Mouse (Mus musculus): ENCODE data around the gene Samd5. TPM values are rescaled to one million over a fixed set of nuclear protein-coding genes. Genes with fewer than 3 reads are reported as not detected.

The Samd5 gene
- polyA plus RNA-seq, 1 experiment: 1.5 TPM

DNA sequence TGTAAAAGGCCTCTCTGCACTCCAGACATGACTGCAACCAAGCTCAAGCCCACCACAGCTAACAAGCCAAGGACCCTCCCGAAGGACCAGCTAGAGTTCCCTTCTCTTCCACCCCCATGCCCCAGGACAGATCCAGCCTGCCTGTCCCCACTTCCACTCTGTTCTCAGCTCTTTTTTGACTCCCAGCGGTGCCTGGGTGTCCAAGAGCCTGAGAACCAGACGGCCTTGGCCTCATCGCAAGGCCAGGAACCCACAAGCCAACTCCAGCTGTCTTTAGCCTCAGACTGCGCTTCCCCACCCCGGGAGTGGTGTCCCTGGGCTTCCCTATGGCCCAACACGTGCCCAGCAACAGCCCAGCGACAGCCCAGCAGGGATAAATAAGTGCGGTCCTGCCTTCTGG, 23.1 kb upstream of the Samd5 start:
- 87% methylated on average over 9 of the region's 9 CpGs for WGBS
- TF ChIP-seq CTCF (IDR thresholded peaks at IDR 0.05; ENCODE audit: extremely low read depth, insufficient read length, insufficient replicate concordance, low read depth, low read length) (no peak), POLR2A (IDR thresholded peaks at IDR 0.05; ENCODE audit: low read depth, low read length) (no peak)
- H3K27me3 ChIP-seq (ENCODE audit: control insufficient read depth, insufficient read depth, low read length): no peaks in the 10 kb centered on the region
- H3K4me3 ChIP-seq (ENCODE audit: low read depth, low read length): no peak overlapping the region
- H3K36me3 ChIP-seq (ENCODE audit: control insufficient read depth, insufficient read depth, low read length): no peaks in the 10 kb centered on the region
- no peak overlapping the region for H3K27ac ChIP-seq (ENCODE audit: insufficient read depth, low read depth, low read length)
- H3K4me1 ChIP-seq (ENCODE audit: control insufficient read depth, insufficient read depth, insufficient read length, low read length): no peaks in the 10 kb centered on the region

DNA sequence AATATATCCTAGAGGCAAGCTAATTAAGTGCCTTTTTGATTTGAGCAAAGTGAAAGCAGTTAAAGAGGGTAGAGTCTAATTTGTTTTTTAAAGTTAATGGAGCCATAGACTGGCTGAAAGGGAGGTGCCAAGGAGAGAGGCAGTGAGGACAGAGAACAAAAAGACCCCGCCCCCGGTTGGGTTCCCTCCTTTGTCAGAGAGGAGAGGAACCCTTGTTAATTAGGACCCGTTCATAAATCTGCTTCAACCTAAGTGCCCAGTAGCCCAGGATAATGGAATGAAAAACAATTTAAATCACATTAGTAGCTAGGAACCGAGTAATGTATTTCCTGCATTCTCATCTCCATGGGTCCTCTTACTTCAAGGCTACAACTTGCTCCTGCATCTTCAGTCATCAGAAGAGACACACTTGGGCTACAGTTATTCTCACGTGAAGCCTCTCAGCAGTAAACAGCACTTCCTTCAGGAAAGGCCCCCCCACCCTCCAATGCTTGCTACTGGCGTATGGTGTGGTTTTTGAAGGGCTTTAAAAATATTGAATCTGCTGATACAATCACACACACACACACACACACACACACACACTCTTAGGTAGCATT, 21.6 kb upstream of the Samd5 start:
- Histone ChIP-seq H3K4me1 (ENCODE audit: control insufficient read depth, insufficient read depth, insufficient read length, low read length) (no peaks in the 10 kb centered on the region), H3K27ac (ENCODE audit: insufficient read depth, low read depth, low read length) (no peak overlapping the region), H3K4me3 (ENCODE audit: low read depth, low read length) (no peak overlapping the region), H3K36me3 (ENCODE audit: control insufficient read depth, insufficient read depth, low read length) (no peaks in the 10 kb centered on the region), H3K27me3 (ENCODE audit: control insufficient read depth, insufficient read depth, low read length) (no peaks in the 10 kb centered on the region)
- TF ChIP-seq POLR2A (IDR thresholded peaks at IDR 0.05; ENCODE audit: low read depth, low read length): no peak
- no peak for TF ChIP-seq CTCF (IDR thresholded peaks at IDR 0.05; ENCODE audit: extremely low read depth, insufficient read length, insufficient replicate concordance, low read depth, low read length)
- WGBS: 63% methylated on average over 6 of the region's 6 CpGs

DNA sequence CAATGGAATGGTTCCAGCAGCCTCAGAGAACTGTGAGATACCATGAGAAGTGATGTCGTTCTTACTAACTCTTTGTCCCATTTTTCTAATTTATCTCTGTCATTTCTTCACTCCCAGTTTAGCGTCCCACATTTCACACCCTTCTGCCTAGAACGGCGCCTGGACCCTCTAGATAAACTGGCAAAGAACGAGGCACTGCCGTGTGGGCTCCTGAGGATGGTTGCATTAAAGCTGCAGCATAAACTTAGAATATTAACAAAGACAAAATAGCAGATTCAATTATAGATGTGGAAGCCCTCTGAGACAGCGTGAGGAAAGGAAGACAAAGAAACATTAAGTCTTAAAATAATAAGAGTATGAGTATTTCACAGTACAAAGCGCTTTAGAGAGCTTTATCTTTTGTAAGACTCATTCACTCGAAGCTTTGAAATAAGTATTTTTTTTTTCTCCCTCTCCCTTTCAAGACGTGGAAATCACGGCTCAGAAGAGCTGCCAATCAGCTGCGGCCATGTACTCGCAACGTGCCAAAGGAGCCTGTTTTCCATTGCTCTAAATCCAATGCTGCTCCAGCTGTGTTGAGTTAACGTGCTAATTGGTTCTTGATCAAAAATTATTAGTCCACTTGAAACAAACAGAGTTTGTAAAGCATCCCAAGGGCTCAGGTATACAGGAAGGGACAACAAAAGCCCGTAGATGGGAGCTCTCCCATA, 19.1 kb upstream of the Samd5 start:
- WGBS: 78% methylated on average over 16 of the region's 16 CpGs
- TF ChIP-seq CTCF (IDR thresholded peaks at IDR 0.05; ENCODE audit: extremely low read depth, insufficient read length, insufficient replicate concordance, low read depth, low read length) (no peak), POLR2A (IDR thresholded peaks at IDR 0.05; ENCODE audit: low read depth, low read length) (no peak)
- no peak overlapping the region for H3K4me3 ChIP-seq (ENCODE audit: low read depth, low read length)

DNA sequence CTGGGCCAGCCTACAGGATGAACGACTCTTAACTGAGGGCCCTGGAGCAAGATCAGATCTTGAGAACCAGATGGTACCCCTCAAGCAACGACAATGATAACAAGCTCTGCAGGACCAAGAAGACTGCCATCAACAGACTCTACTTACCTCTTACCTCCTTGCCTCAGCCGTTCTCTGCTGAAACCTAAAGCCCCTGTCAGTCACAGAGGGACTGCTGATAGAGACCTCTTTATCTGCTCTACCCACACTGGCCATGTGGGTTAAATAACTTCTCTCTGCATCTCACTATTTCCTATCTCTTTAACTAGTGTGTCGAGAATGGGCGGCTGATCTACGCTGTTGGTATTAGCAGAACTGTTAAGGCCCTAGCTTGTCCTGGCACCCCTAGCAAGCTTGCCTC, 5.9 kb upstream of the Samd5 start:
- H3K4me1 ChIP-seq (ENCODE audit: control insufficient read depth, insufficient read depth, insufficient read length, low read length): no peaks in the 10 kb centered on the region
- no peaks in the 10 kb centered on the region for H3K27me3 ChIP-seq (ENCODE audit: control insufficient read depth, insufficient read depth, low read length)
- no peak overlapping the region for H3K27ac ChIP-seq (ENCODE audit: insufficient read depth, low read depth, low read length)
- no peaks in the 10 kb centered on the region for H3K36me3 ChIP-seq (ENCODE audit: control insufficient read depth, insufficient read depth, low read length)
- 83% methylated on average over 6 of the region's 6 CpGs for WGBS
- TF ChIP-seq CTCF (IDR thresholded peaks at IDR 0.05; ENCODE audit: extremely low read depth, insufficient read length, insufficient replicate concordance, low read depth, low read length): no peak
- no peak for TF ChIP-seq POLR2A (IDR thresholded peaks at IDR 0.05; ENCODE audit: low read depth, low read length)
- no peak overlapping the region for H3K4me3 ChIP-seq (ENCODE audit: low read depth, low read length)

More for the DNA sequence above, 19.1 kb upstream of the Samd5 start:
- H3K27me3 ChIP-seq (ENCODE audit: control insufficient read depth, insufficient read depth, low read length): no peaks in the 10 kb centered on the region
- H3K27ac ChIP-seq (ENCODE audit: insufficient read depth, low read depth, low read length): no peak overlapping the region
- H3K4me1 ChIP-seq (ENCODE audit: control insufficient read depth, insufficient read depth, insufficient read length, low read length): no peaks in the 10 kb centered on the region
- H3K36me3 ChIP-seq (ENCODE audit: control insufficient read depth, insufficient read depth, low read length): no peaks in the 10 kb centered on the region

DNA sequence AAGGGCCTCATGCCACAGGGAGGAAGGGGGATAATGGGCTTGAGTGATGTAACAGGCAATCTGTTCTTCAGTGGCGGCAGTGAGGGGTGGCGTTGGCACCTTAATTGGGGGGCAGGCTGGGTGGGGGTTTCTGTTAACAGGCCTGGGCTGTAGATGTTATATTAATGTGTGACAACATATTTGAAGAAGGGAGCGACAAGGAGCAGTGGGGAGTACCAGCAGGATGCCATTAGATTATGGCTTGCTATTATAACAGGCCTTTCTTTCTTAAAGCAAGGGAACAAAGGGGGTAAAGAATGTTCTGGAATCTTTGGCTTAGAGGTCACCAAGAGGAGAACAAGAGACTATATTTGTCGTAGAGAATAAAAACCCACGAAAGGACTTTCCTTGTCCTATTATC, 4.9 kb upstream of the Samd5 start:
- no peaks in the 10 kb centered on the region; the same call in 1 of the 2 replicates for H3K4me1 ChIP-seq (ENCODE audit: control insufficient read depth, insufficient read depth, insufficient read length, low read length)
- peaks cover 6% of the 10 kb centered on the region for H3K27me3 ChIP-seq (ENCODE audit: control insufficient read depth, insufficient read depth, low read length)
- WGBS: 81% methylated on average over 5 of the region's 5 CpGs
- no peak overlapping the region for H3K27ac ChIP-seq (ENCODE audit: insufficient read depth, low read depth, low read length)
- H3K4me3 ChIP-seq (ENCODE audit: low read depth, low read length): no peak overlapping the region
- no peaks in the 10 kb centered on the region for H3K36me3 ChIP-seq (ENCODE audit: control insufficient read depth, insufficient read depth, low read length)
- TF ChIP-seq CTCF (IDR thresholded peaks at IDR 0.05; ENCODE audit: extremely low read depth, insufficient read length, insufficient replicate concordance, low read depth, low read length) (no peak), POLR2A (IDR thresholded peaks at IDR 0.05; ENCODE audit: low read depth, low read length) (no peak)

DNA sequence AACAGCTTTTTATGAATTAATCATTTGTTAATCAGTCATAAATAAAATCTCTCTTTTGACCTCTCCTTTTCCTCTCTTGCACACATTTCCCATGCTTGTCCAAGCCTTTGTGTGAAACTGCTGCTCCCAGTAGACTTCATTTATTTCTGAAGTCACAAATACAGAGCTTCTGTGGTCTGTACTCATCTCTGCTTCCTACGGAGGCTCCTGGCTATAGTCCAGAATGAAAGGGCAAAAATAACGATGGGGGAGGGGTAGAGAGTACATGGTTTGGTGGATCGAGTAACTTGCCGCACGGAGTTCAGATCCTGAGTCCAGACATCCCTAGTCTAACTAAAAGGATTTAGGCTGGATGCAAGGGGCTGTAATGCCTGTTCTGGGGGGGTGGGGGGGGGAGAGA, 3.1 kb upstream of the Samd5 start:
- 39% methylated on average over 5 of the region's 5 CpGs for WGBS
- H3K4me1 ChIP-seq (ENCODE audit: control insufficient read depth, insufficient read depth, insufficient read length, low read length): no peaks in the 10 kb centered on the region; the same call in 1 of the 2 replicates
- TF ChIP-seq CTCF (IDR thresholded peaks at IDR 0.05; ENCODE audit: extremely low read depth, insufficient read length, insufficient replicate concordance, low read depth, low read length) (no peak), POLR2A (IDR thresholded peaks at IDR 0.05; ENCODE audit: low read depth, low read length) (no peak)

DNA sequence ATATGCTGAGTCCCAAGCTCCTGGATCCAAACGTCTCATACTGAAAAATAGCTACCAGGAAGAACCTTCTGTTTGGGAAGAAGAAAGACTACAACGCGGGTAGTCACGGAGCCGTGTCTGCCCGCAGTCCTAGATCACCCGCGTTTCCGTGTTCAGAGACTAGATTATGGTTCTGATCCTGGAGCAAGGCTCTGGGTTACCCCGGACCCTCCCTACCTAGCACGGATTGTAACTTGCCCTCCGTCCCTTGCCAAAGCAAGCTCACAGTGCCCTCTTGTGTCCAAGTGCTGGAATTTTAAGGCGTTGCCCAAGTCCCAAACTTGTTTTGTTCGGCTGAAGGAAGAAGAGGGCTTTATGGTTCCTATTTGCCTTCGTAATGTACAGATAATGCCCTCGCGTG, 1.9 kb upstream of the Samd5 start:
- no peaks in the 10 kb centered on the region for H3K36me3 ChIP-seq (ENCODE audit: control insufficient read depth, insufficient read depth, low read length)
- H3K4me3 ChIP-seq (ENCODE audit: low read depth, low read length): peak overlapping the region; percentile 52
- H3K27me3 ChIP-seq (ENCODE audit: control insufficient read depth, insufficient read depth, low read length): peaks cover 18% of the 10 kb centered on the region
- no peak for TF ChIP-seq POLR2A (IDR thresholded peaks at IDR 0.05; ENCODE audit: low read depth, low read length)
- TF ChIP-seq CTCF (IDR thresholded peaks at IDR 0.05; ENCODE audit: extremely low read depth, insufficient read length, insufficient replicate concordance, low read depth, low read length): peak; percentile 84; the same call in 1 of the 2 replicates
- no peak overlapping the region for H3K27ac ChIP-seq (ENCODE audit: insufficient read depth, low read depth, low read length)
- no peaks in the 10 kb centered on the region; the same call in 1 of the 2 replicates for H3K4me1 ChIP-seq (ENCODE audit: control insufficient read depth, insufficient read depth, insufficient read length, low read length)
- 1% methylated on average over 17 of the region's 17 CpGs for WGBS

More for the DNA sequence above, 3.1 kb upstream of the Samd5 start:
- no peaks in the 10 kb centered on the region for H3K36me3 ChIP-seq (ENCODE audit: control insufficient read depth, insufficient read depth, low read length)
- H3K27me3 ChIP-seq (ENCODE audit: control insufficient read depth, insufficient read depth, low read length): peaks cover 18% of the 10 kb centered on the region
- no peak overlapping the region for H3K27ac ChIP-seq (ENCODE audit: insufficient read depth, low read depth, low read length)
- H3K4me3 ChIP-seq (ENCODE audit: low read depth, low read length): no peak overlapping the region

Measured in small intestine, adult 2 months (tissue).